Mouse (Mus musculus) embryo, embryonic 10 days (tissue): ENCODE results near the gene Vmn2r93.

ENCODE experiments used
- DNase-seq: peaks from one replicate; pipeline ENCODE4 v3.0.0-alpha.2; 2015; ENCODE audit warnings: low spot score

Gene Vmn2r93

GRCm38 (mm10) chr17:18297799-18298198 is at the start of gene Vmn2r93:
TSS of gene Vmn2r93 (plus strand) at chr17:18298099.
- no peak for DNase-seq

- DNase-seq, result no peak
Measured at GRCm38 (mm10) chr17:18277656-18278055, 20.2 kb upstream of the Vmn2r93 start, which contains the start of gene Vmn2r94. TSS of gene Vmn2r94 (minus strand) at chr17:18277756.

GRCm38 (mm10) chr17:18323031-18323430 is 25.1 kb downstream of the Vmn2r93 start:
- no peak for DNase-seq

GRCm38 (mm10) chr17:18360007-18360406 is 62.1 kb downstream of the Vmn2r93 start:
- no peak for DNase-seq

- DNase-seq, result no peak
Measured at GRCm38 (mm10) chr17:18360602-18361001, 62.7 kb downstream of the Vmn2r93 start.
